Mouse (Mus musculus): ENCODE data around the gene Crispld2. TPM values are rescaled to one million over a fixed set of nuclear protein-coding genes. Genes with fewer than 3 reads are reported as not detected.

The Crispld2 gene
- total and polyA plus RNA-seq, 3 experiments, result 1.7 to 2.2 TPM; not detected in 1

DNA sequence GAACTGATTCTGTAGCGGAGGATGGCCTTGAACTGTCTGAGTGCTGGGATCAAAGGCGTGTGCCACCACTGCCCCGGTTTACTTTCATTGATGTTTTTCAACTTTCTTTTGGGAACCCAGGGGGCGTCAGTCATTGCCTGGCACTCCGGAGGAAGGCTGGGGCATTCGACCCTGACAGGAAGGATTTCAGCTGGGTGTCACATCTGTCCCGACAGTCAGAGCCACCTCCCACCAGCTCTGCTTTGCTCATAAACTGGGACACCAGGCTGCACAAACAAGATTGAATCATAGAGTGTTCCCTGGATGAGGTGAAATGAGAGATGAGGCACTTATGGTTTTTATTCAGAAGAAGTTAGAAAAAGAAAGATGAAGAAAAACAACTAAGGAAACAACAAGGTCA lies 40.0 kb upstream of the Crispld2 start:
- H3K27me3 ChIP-seq (ENCODE audit: control insufficient read depth in 1 of 2, insufficient read depth in 2 of 2, low read length in 2 of 2), result no peaks in the 10 kb centered on the region
- H3K9ac ChIP-seq (ENCODE audit: control insufficient read depth, low read depth, low read length, poor library complexity, severe bottlenecking), result no peak overlapping the region
- DNase-seq (ENCODE audit: low read depth, low spot score), result no peak
- H3K27ac ChIP-seq (ENCODE audit: control insufficient read depth, low read depth, low read length), result no peak overlapping the region
- no peak overlapping the region for H3K4me3 ChIP-seq (ENCODE audit: control insufficient read depth in 1 of 2, insufficient read depth in 1 of 2, low read depth in 2 of 2, low read length in 2 of 2)
- no peaks in the 10 kb centered on the region for H3K4me1 ChIP-seq (ENCODE audit: control insufficient read depth in 1 of 2, insufficient read depth in 2 of 2, low read length in 2 of 2)
- H3K9me3 ChIP-seq (replicated peaks; ENCODE audit: insufficient read depth, low read length), result no peaks in the 10 kb centered on the region
- H3K79me2 ChIP-seq (ENCODE audit: control insufficient read depth, insufficient read depth, low read length, poor library complexity), result no peaks in the 10 kb centered on the region
- TF ChIP-seq E2F4 (IDR thresholded peaks at IDR 0.05; ENCODE audit: borderline replicate concordance, low read depth, low read length) (no peak), MAZ (IDR thresholded peaks at IDR 0.05; ENCODE audit: low read depth, low read length) (no peak), GABPA (IDR thresholded peaks at IDR 0.05; ENCODE audit: low read depth, low read length) (no peak), HCFC1 (IDR thresholded peaks at IDR 0.05; ENCODE audit: low read depth, low read length) (no peak), ZNF384 (IDR thresholded peaks at IDR 0.05; ENCODE audit: low read depth, low read length) (no peak), TAL1 (IDR thresholded peaks at IDR 0.05; ENCODE audit: low read length) (no peak), CTCF (IDR thresholded peaks at IDR 0.05 in 2 of 3, conservative IDR thresholded peaks at IDR 0.05 in 1 of 3; ENCODE audit: control insufficient read depth in 1 of 3, insufficient read depth in 1 of 3, low read depth in 2 of 3, low read length in 3 of 3, poor library complexity in 1 of 3, severe bottlenecking in 1 of 3) (no peak)
- H3K36me3 ChIP-seq (ENCODE audit: control insufficient read depth in 1 of 2, insufficient read depth in 2 of 2, low read length in 2 of 2), result peaks cover 0 to 35% of the 10 kb centered on the region in 2 experiments; a peak in 2 of 4 replicates

DNA sequence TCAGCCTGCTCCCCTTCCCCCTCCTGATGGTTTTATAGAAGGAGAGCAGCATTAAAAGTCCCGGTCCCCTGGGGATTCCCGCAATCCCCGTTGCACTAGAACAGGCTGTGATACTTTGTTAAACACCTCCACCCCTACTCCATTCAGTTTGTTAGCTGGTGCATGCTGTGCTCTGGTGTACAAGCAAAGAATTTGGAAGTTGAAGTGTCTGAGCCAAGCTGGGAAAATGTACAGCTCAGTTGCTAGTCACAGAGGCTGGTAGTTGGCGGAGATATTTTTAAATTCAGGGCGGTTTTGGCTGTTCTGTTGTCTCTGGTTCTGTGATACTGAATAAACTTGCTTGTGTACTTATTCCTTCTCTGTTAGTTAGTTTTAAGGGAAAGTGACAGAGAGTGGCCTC lies 39.5 kb upstream of the Crispld2 start:
- Histone ChIP-seq H3K9ac (ENCODE audit: control insufficient read depth, low read depth, low read length, poor library complexity, severe bottlenecking) (no peak overlapping the region), H3K79me2 (ENCODE audit: control insufficient read depth, insufficient read depth, low read length, poor library complexity) (no peaks in the 10 kb centered on the region), H3K4me3 (ENCODE audit: control insufficient read depth in 1 of 2, insufficient read depth in 1 of 2, low read depth in 2 of 2, low read length in 2 of 2) (no peak overlapping the region), H3K27me3 (ENCODE audit: control insufficient read depth in 1 of 2, insufficient read depth in 2 of 2, low read length in 2 of 2) (no peaks in the 10 kb centered on the region), H3K4me1 (ENCODE audit: control insufficient read depth in 1 of 2, insufficient read depth in 2 of 2, low read length in 2 of 2) (no peaks in the 10 kb centered on the region), H3K9me3 (replicated peaks; ENCODE audit: insufficient read depth, low read length) (no peaks in the 10 kb centered on the region), H3K27ac (ENCODE audit: control insufficient read depth, low read depth, low read length) (no peak overlapping the region), H3K36me3 (ENCODE audit: control insufficient read depth in 1 of 2, insufficient read depth in 2 of 2, low read length in 2 of 2) (peaks cover 0 to 36% of the 10 kb centered on the region in 2 experiments; a peak in 2 of 4 replicates)
- TF ChIP-seq MEF2A (IDR thresholded peaks at IDR 0.05; ENCODE audit: extremely low read depth, insufficient replicate concordance, low read depth, low read length, poor library complexity, severe bottlenecking) (no peak), GATA1 (IDR thresholded peaks at IDR 0.05; ENCODE audit: low read depth, low read length) (no peak), EP300 (IDR thresholded peaks at IDR 0.05; ENCODE audit: low read depth in 1 of 2, low read length in 2 of 2) (no peak), MYC (IDR thresholded peaks at IDR 0.05; ENCODE audit: low read depth, low read length) (no peak), POLR2AphosphoS2 (IDR thresholded peaks at IDR 0.05; ENCODE audit: low read length) (no peak), NRF1 (IDR thresholded peaks at IDR 0.05; ENCODE audit: insufficient read depth, low read depth, low read length, poor library complexity, severe bottlenecking) (no peak), ETS1 (IDR thresholded peaks at IDR 0.05; ENCODE audit: low read depth, low read length) (no peak), JUND (IDR thresholded peaks at IDR 0.05; ENCODE audit: low read depth, low read length) (no peak), POLR2AphosphoS5 (IDR thresholded peaks at IDR 0.05; ENCODE audit: borderline replicate concordance, low read depth, low read length) (no peak), CTCF (IDR thresholded peaks at IDR 0.05 in 2 of 3, conservative IDR thresholded peaks at IDR 0.05 in 1 of 3; ENCODE audit: control insufficient read depth in 1 of 3, insufficient read depth in 1 of 3, low read depth in 2 of 3, low read length in 3 of 3, poor library complexity in 1 of 3, severe bottlenecking in 1 of 3) (no peak), ZKSCAN1 (IDR thresholded peaks at IDR 0.05; ENCODE audit: low read depth, low read length) (no peak), MXI1 (IDR thresholded peaks at IDR 0.05; ENCODE audit: low read depth, low read length) (no peak), ELF1 (IDR thresholded peaks at IDR 0.05; ENCODE audit: low read depth, low read length) (no peak), HCFC1 (IDR thresholded peaks at IDR 0.05; ENCODE audit: low read depth, low read length) (no peak), NELFE (IDR thresholded peaks at IDR 0.05; ENCODE audit: low read depth, low read length) (no peak), ZC3H11A (IDR thresholded peaks at IDR 0.05; ENCODE audit: low read depth, low read length) (no peak), TAL1 (IDR thresholded peaks at IDR 0.05; ENCODE audit: low read length) (no peak), BHLHE40 (IDR thresholded peaks at IDR 0.05; ENCODE audit: borderline replicate concordance, low read depth, low read length) (no peak), MYB (IDR thresholded peaks at IDR 0.05; ENCODE audit: low read depth, low read length) (no peak)
- no peak for DNase-seq (ENCODE audit: low read depth, low spot score)

Data from MEL (cell line).